Mouse (Mus musculus) gastrocnemius, postnatal 36 days (tissue): ENCODE results near the gene P2ry1. TPM values are rescaled to one million over a fixed set of nuclear protein-coding genes. Genes with fewer than 3 reads are reported as not detected.
A peak's percentile ranks its signal among the peaks of the same experiment; 100 is the strongest.

ENCODE experiments used
- DNase-seq, 2 experiments: peaks; one replicate each; pipeline ENCODE4 v3.0.0; 2022
- intact Hi-C: fragments of 180-260 bp; cut with DNase I; formaldehyde crosslinking; loops from one replicate; pipeline ENCODE4 v1.15.1; 2025
- long read RNA-seq, 2 experiments: library from polyadenylated mRNA; stranded (forward); transcript quantifications; one replicate each; pipeline ENCODE4 v2.0.0; 2021
- total RNA-seq, 2 experiments: library from RNA; stranded (reverse); gene quantifications; 2 replicates each; pipeline ENCODE4 v1.2.3; 2021

The P2ry1 gene
- 10 to 100 TPM; 11.3 to 12.5 TPM for total RNA-seq
- long read RNA-seq, experiment 1, partial matches to known transcripts = 0 of 6 reads
- long read RNA-seq, experiment 1, other reads (novel, unspliced or antisense) = 3 of 6 reads
- long read RNA-seq, experiment 2, partial matches to known transcripts = 0 of 6 reads
- long read RNA-seq, experiment 2, other reads (novel, unspliced or antisense) = 2 of 6 reads

DNA sequence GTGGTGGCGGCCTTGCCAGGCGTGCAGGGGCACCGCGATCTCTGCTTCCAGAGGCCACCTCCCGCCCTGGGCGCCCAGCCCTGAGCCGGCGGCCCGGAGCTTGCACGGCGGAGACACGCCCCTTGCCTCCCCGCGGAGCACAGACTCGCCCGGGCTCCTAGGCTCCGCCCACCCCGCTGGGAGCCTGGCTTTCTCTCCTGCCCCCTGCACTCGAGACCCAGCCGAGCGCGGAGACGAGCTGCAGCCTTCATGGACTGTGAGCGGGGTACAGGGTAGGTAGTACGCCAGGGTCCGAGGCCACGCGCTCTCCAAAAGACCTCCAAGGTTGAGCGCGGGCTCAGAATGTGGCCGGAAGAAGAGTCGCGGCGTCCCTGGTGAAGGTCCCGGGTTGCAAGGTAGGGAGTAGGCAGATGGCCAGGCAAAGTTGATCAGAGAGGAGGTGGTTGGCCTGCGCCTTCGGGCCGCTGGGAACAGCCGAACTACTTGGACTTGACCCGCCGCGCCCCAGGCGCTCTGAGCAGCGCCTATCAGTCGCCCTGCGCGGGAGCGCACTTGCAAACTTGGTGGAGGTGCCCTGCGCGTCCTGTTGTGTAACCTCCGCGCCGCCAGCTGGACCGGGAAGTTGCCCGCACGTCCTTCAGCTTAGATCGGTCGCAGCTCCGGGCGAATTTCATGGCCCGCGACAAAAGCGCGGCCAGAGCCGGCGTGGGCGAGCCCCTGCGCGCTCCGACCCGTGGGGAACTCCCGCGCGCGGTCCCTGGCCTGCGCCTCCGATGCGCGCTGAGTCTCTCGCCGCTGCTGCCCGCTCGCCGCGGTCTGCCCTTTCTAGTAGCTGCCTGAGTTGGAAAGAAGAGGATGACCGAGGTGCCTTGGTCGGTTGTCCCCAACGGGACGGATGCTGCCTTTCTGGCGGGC is at the start of gene P2ry1:
P2ry1 (plus strand) TSS at position 209 of the 915 bp plus-strand sequence.
- DNase-seq = peak; percentile 82 to 85
- intact Hi-C loops = no loop called here

DNA sequence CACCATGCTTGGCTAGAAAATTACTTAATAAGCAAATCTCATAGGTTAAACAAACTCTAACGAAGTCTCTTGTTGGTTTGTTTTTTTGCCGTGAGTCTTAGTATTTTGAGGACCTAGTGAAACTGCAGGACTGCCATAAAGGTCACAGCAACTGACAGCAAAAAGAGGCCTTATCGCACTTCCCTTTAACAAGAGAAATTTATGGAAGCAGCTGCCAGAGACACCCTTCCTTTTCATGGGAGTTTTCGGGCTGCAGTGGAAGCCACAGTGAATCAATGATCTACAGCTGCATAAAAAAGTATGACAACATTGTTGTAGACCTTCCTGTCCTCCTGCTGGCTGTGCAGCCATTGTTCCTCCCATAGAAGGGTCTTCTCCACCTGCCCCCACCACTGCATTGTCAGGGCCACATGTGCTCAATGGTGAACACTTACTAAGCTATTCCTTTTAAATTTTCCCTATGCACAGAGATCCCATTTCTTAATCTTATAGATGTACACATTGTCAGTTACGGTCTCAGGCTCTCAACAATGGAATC is 49.3 kb upstream of the P2ry1 start:
- no peak for DNase-seq
- intact Hi-C loops = no loop called here

DNA sequence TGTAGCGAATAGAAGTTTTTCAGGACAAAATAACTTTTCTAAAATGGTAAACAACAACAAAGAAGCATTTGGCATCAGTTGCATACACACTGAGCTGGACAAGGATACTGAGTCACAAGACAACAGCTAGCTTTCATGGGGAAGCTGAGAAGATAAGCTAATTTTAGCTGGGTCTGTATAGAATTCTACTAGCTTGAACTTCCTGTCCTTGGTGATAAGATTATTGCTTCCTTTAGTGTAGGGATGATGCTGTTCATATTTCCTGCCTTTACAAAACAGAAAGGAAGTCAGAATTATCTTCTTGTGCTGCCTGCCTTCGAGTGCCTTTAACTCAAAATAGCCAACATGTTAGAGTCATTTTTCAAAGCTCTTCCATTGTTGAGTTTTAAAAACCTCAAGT is 48.5 kb upstream of the P2ry1 start:
- intact Hi-C loops = no loop called here
- DNase-seq = no peak

DNA sequence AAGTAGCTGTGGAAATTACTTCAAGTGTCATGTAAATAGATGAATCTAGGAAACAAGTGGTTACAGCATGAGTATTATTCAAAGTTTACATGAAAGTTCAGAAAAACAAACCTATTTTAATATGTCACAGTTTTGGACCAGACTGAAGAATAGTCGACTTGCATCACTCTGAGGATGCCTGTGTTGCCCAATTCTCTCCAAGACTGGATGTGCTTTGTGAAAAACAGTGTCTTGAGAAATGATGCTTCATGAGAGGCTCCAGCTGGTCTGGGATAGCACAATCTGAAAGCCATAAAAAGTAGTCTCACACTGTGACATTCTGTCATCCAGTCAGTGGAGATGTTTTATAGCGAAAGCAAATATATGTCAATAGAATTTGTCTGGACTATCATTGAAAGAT is 43.8 kb upstream of the P2ry1 start:
- DNase-seq = no peak
- intact Hi-C loops = no loop called here

DNA sequence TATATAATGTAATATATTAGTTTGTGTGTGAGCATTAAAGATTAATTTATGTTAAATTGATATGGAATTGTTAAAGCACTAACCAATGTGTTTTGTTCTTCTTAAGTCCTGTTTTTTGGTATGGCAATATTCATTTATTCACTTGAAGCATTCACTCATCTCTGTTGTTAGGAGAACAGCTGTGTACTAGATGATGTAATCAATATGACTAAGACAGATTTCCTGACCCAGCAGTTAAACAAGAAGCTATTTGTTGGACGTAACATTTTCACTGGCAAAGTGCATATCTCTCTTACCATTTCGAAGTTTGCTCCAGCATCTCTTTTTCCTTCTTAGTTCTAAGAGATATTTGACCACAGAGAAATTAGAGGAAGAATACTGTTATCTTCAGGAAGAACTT is 37.5 kb upstream of the P2ry1 start:
- intact Hi-C loops = no loop called here
- no peak for DNase-seq

DNA sequence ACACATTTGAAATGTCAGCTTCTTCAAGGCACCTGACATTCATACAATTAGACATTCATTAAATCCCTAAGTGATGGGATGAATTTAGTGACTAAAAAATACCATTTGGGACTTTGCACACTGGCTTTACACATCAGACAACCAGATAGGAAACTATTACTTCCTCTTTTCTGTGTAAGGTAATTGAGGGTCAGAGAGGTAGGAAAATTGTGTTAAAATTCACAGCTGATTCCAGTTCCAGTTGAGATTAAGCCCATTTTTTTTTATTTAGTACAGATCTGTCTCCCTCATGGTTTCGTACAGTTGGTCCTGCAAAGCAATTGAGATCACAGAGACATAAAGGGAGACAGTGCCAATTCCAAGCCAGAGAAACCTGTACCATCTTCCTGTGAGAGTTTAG is 27.7 kb upstream of the P2ry1 start:
- intact Hi-C loops = no loop called here
- DNase-seq = no peak

DNA sequence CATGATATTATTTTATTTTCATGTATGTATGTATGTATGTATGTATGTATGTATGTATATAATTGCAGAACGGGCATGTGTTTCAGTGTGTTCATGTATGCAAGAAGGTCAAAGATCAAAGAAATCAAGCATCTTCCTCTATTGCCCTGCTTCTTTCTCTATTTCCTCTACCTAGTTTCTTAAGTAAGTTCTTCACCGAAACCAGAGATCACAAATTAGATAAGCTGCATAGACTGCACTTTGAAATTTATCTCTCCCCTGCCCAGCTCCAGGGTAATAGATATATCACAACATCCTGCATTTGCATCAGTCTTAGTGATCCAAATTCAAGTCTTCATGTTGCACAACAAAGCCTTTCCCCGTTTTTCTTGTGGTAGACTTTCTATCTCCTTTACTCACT is 20.5 kb upstream of the P2ry1 start:
- intact Hi-C loops = no loop called here
- DNase-seq = no peak

DNA sequence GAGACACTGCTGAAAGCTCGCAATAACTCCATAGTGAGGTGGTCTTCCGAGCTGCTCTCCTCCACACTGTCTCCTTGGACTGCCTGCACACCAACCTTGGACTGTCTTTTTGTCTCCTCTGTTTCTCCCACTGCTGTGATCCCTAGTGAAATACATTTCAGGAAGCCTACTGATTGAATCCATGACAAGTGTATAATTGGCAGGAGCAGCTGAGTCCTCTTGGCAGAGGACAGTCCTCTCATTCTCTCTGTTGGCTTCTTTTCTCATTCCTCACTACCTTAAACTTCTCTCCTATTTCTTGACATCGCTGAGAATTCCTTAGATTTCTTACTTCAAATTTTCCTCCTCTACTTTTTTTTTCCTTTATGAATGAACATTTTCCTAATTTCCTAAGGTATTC is 4.5 kb upstream of the P2ry1 start:
- no peak for DNase-seq

DNA sequence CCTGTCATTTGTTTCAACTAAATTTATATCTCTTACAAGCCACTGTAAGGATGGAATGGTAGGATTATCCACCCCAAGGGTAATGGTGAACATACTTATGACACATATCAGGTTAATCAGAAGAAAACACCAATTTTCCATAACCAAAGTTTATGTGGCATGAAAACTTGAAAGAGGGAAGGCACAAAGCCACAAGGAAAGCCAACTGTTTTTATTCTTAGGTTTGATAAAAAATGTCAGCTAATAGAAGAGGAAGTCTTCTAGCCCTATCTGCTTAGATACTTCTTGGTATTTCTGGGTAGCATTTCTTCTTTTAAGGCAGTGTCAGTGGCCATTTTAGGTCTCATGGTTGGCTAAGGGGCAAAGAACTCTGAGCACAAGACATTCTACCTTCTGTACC is 2.9 kb upstream of the P2ry1 start:
- intact Hi-C loops = no loop called here
- DNase-seq = no peak

More for the DNA sequence above, 4.5 kb upstream of the P2ry1 start:
- intact Hi-C loops = no loop called here

DNA sequence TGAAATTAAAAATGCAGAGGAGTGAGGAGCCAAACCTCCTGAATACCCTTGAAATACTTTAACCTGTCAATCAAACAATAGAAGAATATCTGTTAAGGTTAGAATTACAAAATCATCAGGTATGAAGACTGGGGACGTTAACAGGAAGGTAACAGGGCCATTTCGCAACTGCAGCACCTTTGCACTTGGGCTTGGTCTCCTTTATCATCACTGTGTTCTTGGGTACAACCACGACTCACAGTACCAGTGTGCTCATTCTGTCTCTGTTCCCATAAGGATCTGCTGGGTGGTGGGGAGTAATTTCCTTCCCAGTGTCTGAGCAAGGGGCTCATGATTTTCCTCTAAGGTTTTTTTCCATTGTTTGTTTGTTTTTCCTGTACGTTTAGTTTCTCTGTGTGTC is 1.8 kb upstream of the P2ry1 start:
- no peak for DNase-seq
- intact Hi-C loops = no loop called here

DNA sequence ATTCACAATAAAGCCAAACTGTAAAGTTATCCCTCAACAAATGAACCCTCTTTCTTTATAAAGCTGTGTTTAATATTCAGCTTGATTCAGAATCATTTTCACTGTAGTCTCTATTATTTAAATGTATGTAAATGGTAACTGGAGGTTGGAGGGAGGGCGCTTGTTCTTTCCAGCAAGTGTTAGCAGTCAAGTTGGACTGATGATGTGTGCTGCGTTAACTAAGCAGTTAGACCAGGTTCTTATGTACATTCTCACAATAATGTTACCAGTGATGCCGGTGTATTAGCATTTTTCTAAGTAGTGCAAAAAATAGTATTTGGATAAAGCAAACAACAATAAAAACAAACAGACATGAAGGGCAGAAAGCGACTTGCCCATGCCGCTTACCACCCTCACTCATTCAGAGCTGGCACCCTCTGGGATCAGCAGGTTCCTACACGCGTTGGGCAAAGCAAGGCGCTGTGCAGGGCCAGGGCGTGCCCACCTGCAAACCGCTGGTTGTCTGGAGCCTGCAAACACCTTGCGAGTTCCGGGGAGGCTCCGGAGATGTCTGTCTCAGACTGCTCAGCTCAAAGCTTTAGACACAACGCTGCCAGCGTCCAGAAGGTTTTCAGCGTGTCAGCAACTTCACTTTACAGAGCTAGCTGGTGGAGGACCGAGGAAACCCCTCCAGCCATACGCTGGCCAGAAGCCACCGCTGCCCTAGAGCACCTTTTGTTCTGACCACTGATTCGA is 576 bp upstream of the P2ry1 start:
- intact Hi-C loops = no loop called here
- no peak for DNase-seq

DNA sequence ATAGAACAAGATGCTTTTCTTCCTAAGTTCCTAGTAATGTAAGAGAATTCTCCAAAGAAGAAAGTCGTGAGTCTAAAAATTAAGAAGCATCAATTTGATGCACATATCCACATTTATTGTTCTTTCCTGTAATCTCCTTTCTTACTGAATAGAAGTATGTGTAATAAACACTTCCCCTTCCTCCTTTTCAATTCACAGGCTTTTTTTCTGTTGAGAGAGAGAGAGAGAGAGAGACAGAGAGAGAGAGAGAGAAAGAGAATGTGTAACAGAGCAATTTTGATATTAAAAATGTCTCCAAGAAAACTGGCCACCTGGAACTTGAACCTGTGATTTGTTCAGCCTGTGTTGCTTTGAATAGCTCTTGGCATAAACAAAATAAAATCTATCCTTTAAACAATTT is 2.0 kb downstream of the P2ry1 start:
- intact Hi-C loops = no loop called here
- no peak for DNase-seq

DNA sequence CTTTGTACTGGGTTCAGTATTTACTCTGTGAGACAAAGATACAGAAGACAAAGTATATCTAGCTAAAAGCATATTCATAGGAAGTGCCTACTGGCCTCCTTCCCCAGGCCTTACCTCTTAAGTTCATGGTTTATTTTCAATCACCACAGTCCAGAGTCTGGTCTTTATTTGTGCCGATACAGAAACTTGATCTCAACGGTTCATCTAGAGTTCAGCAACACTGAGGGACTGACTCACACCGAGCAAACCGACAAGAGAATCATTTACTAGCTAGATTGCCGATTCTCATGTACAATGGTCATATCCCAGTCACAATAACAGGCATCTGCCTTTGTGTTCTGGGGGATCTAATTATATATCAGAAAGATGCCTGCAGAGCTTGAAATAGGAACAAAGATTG is 9.1 kb downstream of the P2ry1 start:
- no peak for DNase-seq
- intact Hi-C loops = no loop called here

DNA sequence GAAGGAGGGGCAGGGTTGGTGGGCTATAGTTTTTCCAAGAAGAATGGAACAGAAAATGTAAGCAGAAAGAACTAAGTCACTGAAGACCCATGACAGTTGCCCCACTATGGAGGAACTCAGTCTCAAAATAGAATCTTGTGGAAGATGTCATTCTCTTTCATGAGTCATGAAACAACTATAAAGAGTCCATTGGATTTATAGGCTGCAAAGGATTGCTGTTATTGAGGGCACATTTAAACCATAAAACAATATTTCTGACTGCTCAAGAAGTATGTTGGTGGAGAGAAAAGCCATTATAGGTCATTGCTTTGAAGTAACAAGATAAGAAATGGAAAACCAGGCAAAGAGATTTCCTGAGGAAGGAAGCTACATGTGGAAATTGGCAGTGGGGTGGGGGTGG is 10.0 kb downstream of the P2ry1 start:
- intact Hi-C loops = no loop called here
- DNase-seq = no peak

DNA sequence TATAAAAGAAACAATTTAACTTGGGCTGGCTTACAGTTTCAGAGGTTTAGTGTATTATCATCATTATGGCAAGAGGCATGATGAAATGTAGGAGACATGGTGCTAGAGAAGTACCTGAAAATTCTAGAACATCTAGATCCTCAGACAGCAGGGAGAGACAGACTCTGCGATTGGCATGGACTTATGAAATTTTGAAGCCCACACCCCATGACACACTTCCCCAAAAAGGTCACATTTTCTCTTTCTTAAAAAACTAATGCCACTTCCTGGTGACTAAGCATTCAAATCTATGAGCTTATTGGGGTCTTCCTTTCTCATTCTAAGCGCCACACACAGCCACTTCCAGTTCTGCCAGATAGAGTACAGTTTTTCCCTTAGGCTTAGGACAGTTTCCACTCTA is 14.1 kb downstream of the P2ry1 start:
- no peak for DNase-seq

DNA sequence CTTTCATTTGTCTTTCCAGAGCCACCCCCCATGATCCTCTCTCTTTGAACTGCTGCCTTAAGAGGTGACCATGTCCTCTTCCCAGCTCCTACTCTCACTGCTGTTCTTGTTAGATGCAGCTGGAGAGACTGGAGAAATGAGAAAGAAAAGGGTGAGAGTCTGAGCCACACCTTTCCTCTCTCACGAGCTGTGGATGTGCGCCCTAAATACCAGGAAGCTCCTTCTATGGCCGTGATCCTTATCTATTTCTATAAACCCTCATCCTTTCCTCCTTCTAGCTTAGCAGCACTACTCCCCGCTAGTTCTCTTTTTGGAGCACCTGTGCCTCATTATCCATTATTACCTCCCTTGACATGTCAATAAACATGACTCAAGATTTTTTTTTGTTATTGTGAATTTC is 29.5 kb downstream of the P2ry1 start:
- no peak for DNase-seq
- intact Hi-C loops = no loop called here

More for the DNA sequence above, 14.1 kb downstream of the P2ry1 start:
- intact Hi-C loops = no loop called here

DNA sequence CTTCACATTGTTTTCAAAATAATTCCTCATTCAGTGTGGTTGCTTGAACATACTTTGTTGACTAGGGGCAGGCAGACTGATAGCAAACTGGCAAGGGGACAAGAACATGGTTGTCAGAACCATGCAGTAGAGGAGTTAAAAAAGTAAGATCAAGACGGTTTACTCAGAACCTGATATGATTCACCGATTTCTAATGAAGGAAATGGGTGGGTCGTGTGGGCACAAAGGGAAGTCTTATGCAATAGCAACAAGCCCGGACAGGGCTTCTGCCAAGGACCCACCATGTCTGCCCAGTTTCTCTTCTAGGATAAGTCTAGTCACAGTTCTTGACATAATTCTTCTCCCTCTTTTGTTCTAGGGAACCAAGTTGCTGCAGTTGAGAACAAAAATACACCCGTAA is 33.0 kb downstream of the P2ry1 start:
- no peak for DNase-seq
- intact Hi-C loops = no loop called here

DNA sequence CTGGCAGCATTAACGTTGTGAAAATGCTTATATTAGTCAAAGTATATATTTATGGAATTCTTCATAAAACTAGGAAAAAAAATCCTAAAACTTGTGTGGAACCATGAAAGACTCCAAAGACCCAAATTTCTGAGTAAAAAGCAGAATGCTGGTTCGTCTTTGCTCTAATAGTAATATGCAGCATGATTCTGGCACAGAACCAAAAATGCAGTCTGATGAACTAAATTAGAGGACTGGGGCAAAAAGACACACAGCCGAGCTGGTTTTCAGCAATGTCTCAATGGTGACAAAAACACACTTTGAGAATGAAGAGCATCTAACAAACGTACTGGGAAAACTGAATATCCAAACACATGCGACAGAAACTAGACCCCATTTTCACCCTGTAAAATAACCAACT is 37.3 kb downstream of the P2ry1 start:
- intact Hi-C loops = no loop called here
- no peak for DNase-seq

DNA sequence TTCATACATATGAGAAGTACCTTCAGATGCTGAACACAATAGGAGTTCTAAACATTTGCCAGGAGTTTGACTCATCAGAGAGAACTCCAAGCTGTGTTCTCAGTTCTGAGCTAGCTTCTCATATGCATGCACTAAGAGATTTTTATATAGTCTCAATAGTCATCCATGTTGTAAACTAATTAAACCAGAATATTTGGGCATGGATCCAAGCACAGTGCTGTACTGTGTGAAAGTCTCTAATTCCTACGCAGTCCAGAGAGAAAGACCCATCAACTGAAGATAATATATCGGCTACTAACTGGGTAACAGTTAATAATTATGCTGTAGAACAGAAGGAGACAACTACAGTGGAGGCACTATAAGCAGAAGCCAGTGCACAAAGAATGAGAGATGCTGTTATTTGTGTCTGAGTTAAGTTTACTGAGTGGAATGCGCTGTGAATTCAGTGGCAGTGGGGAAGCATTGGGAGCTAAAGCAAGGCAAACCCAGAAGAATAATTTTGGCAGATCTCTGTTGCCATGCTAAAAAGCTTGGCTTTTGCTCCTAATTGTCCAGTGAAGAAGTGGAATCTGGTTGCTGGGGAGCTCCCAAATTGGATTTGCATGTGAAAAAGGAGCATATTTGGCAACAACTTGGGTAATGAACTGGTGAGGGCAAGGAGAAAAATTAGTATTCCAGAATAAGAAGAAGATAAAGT is 47.5 kb downstream of the P2ry1 start:
- intact Hi-C loops = no loop called here
- no peak for DNase-seq
